Mouse (Mus musculus): ENCODE results near the gene Armh3.

Armh3 gene

GRCm38 (mm10) chr19:46032731-46033510 is 34.6 kb upstream of the Armh3 start:
- DNase-seq = no peak

DNA sequence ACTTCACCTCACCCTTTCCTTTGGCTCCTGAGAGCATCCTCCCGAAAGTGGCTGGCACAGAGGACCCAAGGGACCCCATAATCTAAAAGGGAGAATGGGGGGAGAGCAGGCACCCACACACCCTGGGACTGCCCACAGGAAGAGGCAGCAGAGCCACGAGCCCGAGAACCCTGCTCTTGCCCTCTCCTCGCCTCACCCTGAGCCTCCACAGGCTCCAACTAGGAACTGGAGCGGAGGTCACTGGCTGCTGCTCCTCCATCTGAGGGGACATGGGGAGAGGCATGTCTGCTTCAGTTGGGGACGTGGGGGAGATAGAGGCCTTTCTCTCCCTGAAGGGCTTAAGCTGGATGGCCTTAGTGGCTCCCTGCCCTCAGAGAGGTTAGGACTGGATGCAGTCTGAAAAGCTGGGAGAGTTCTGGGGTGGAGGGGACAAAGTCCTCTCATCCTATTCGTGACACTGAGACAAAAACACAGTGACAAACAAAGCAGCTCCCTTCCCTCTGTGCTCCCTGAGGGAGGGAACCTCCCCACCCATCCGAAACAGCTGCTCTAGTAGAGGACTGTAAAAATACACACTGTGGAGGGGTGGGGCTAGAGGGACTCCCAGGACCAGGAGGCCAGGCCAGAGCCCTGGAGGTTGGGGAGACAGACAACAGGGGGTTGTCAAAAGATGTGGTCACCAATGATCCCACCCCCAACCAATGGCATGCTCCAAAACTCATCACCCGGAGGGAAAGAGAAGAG is 33.6 kb upstream of the Armh3 start:
- no peak for DNase-seq

- DNase-seq = no peak
These were observed 32.1 kb upstream of the Armh3 start for GRCm38 (mm10) chr19:46030196-46030983.

- DNase-seq = no peak
These were observed 31.4 kb upstream of the Armh3 start for GRCm38 (mm10) chr19:46029652-46030051.

DNA sequence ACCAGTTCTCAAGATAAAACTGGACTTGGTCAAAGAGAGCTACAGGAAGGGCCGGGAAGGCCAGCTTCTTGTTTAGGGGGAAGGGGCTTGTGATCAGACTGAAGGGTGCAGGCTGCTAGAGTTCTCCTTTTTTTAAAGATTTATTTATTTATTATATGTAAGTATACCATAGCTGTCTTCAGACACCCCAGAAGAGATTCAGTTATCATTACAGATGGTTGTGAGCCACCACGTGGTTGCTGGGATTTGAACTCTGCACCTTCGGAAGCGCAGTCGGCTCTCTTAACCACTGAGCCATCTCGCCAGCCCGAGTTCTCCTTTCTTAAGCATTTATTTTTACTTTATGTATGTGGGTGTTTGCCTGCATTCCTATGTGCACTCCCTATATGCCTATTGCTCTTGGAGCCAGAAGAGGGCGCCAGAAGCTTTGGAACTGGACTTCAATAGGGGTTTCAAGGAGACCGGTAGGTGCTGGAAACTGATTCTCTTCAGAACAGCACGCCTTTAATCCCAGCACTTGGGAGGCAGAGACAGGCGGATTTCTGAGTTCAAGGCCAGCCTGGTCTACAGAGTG is 30.5 kb upstream of the Armh3 start:
- no peak for DNase-seq

GRCm38 (mm10) chr19:46026567-46026966 is 28.3 kb upstream of the Armh3 start:
- no peak for DNase-seq

- DNase-seq = peak in 1 of 2 experiments; percentile 44
These were observed 26.7 kb upstream of the Armh3 start for GRCm38 (mm10) chr19:46024959-46025358.

DNA sequence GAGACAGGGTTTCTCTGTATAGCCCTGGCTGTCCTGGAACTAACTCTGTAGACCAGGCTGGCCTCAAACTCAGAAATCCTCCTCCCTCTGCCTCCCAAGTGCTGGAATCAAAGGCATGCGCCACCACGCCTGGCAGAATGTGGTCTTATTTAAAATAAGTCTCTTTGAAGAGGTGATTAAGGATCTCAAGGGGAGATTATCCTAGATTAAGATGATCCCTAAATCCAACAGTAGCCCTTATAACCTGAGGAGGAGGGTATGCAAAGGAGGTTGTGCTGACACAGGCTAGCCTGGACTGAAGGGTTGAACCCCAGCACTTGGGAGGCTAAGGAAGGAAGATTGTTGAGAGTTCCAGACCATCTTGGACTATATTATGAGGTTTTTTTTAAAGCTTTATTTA is 17.7 kb upstream of the Armh3 start:
- DNase-seq = no peak

- peak; percentile 94 to 95 for DNase-seq
These were observed 16.4 kb upstream of the Armh3 start for GRCm38 (mm10) chr19:46014572-46015178.

DNA sequence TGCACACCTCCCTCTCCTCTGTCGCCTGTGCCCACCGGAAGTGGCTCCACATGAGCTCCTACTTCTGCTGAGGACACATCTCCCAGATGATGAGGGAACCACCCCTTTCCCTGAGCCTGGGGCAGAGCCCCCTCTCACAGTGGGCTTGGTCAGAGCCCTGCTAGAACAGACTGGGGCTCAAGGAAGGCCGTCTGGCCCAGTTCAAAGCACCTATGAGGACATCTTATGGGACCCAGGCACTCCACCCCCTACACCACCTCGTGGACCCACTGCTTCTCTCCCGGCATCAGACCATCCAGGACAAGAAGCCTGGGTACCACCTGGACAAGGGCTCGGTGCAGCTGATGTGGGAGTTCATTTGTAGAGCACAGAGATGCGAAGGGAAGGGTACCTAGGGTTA is 7.4 kb upstream of the Armh3 start:
- DNase-seq = no peak

- DNase-seq = no peak
These were observed 6.7 kb upstream of the Armh3 start for GRCm38 (mm10) chr19:46004814-46005466.

DNA sequence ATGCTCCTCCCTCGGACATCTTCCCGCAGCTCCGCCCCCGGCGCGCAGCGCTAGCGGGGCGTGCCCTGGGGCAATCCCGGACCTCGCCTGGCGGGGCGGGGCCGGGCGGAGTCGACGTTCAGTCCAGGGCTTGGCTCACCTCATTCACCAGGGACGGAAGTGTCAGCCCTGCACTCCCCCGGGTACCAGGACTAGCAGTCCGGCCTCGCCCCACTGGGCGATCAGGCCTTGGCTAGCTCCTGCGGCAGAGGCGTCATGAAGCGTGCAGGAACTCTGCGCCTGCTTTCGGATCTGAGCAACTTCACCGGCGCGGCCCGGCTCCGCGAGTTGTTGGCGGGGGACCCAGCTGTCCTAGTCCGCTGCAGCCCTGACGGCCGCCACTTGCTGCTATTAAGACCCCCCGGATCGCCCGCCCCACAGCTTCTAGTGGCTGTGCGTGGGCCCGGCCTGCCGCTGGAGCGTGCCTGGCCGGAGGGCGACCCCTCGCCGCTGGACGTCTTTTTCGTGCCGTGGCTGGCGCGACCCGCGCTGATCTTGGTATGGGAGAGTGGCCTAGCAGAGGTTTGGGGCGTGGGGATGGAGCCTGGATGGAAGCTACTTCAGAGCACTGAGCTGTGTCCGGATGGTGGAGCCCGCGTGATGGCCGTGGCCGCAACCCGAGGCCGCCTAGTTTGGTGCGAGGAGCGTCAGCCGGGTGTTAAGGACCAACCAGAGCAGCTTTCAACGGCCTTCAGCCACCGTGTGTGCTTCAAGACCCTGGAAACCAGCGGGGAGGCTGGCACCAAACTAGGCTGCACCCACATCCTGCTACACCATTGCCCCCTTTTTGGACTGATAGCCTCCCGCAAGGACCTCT is 5.3 kb upstream of the Armh3 start, which contains the start of gene Hps6:
Gene Hps6, plus strand, starts transcription at position 138 of the 856 bp plus-strand sequence.
- DNase-seq = peak; percentile 86 to 93

- no peak for DNase-seq
These were observed 4.0 kb upstream of the Armh3 start for GRCm38 (mm10) chr19:46002279-46002678.

GRCm38 (mm10) chr19:45999378-45999777 is 1.1 kb upstream of the Armh3 start:
- no peak for DNase-seq

DNA sequence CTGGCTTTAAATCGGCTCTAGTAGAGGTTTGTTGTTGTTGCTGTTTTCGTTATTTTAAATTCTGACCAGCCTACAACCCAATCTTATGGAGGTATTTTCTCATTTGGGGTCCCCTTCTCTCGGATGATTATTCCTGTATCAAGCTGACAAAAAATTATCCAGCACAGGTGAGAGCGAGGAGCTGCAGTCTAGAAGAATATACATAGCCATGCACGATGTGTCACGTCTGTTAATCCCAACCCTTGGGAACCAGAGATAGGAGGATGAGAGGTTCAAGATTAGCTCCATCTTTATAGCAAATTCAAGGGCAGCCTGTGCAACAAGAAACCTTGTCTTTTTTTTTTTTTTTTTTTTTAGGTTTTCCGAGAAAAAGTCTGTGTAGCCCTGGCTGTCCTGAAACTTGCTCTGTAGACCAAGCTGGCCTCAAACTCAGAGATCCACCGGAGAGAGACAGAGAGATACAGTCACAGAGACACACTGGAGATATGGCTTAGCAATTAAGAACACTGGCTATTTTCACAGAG is 468 bp upstream of the Armh3 start:
- no peak for DNase-seq

- DNase-seq = no peak
These were observed 923 bp downstream of the Armh3 start for GRCm38 (mm10) chr19:45997365-45997764.

GRCm38 (mm10) chr19:45993981-45994737 is 4.1 kb downstream of the Armh3 start:
- DNase-seq = peak in 1 of 2 experiments; percentile 26

DNA sequence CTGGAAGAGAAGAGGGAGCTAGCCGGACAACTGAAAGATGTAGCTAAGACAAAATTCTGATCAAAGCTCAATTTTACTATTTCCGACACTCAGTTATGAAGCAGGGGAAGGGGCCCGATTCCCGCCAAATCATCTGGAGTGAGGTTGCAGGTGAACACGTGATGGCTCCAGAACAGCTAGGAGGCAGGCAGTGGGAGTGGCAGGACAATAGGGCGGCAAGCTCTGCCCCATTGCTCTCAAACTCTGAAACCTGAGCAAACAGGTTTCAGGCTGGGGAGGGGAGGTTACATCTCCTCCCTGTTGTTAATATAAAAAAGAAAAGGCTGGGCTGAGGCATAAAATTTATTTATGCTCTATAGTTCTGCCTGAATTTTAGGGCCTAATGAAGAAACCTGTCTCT is 4.8 kb downstream of the Armh3 start:
- DNase-seq = peak in 1 of 2 experiments; percentile 44

DNA sequence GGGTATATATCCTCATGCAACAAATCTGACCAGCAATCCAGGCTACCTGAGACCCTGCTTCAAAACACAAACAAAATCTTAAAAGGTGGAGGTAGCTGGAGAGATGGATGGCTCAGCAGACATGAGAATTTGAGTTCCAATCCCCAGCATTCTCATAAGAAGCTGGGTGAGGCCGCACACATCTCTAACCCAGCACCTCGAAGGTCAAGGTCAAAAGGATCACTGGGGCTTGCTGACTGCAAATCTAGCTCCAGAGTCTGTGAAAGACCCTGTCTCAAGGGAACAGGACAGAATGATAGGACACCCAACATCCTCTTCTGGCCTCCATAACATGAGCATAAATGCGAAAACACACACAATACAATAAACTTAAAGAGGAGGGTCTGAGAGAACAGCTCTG is 7.1 kb downstream of the Armh3 start:
- no peak for DNase-seq

DNA sequence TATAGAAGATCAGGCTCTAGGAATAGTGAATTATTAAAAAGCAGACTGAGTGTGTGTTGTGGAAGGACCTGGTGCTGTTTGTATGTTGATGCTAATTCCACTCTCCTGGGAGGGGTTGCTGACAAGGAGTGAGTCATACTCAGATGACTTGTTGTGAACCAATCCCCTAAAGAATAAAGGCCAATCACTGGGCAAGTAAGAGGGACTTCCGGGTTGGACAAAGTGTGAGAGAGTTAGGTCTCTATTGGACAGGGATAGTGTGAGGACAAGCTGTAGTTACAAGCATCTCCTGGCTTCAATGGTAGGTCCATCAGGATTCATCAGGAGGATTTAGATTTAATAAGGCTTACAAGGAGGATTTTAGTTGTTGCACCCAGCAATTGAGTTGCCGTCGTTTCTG is 10.1 kb downstream of the Armh3 start:
- DNase-seq = no peak
